ENCODE assay signal across 9 mouse cellular contexts in the genomic region with DNA sequence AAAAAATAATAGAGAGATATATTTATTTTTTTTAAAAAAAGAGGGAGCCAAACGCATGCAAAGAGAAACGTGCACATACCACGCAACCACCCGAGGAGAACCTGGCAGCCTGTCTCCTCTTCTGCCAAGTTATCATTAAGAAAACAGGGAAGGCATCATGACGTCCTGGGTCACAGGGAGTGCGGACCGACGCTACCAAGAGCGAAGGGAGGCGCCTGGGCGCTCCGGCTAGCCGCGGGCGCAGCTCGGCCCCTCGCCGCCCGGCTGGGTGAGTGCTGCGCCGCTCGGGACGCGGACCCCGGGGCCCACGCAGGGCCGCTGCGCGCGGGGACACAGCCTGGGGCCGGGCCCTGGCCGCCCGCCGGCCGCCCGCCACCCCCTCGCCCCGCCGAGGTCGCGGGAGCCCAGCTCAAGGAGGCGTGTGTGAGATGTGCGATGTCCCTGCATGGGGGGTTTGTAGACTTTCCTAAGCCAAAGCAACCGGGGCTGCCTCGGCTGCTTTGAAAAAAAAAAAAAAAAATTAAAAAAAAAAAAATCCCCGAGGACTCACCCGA. TPM values are rescaled to one million over a fixed set of nuclear protein-coding genes. Genes with fewer than 3 reads are reported as not detected.
A peak's percentile ranks its signal among the peaks of the same experiment; 100 is the strongest.
DNase-seq lines count a peak whose midpoint lies in the region; ATAC-seq lines count a peak whose summit lies in the region.
"Had no signal": no experiment of that assay in that cellular context is flagged by ENCODE, and none has a peak within 500 bp of the region (broad histone marks: within the 10 kb centered on the region; RNA-seq: fewer than 3 reads in every experiment).

No protein-coding gene starts in this region.

- H3K36me3 ChIP-seq in forebrain, embryonic 14.5 days (ENCODE audit: control insufficient read depth, insufficient read depth, low read length) = no peaks in the 10 kb centered on the region
- H3K36me3 ChIP-seq in hindbrain, embryonic 14.5 days (replicated peaks; ENCODE audit: control insufficient read depth, insufficient read depth) = no peaks in the 10 kb centered on the region
- H3K36me3 ChIP-seq in lung, embryonic 16.5 days (ENCODE audit: control insufficient read depth, insufficient read depth, low read length) = no peaks in the 10 kb centered on the region

- peak overlapping the region; percentile 84 for H3K9ac ChIP-seq in forebrain, embryonic 14.5 days (ENCODE audit: low read length)
- peak overlapping the region; percentile 90 for H3K9ac ChIP-seq in hindbrain, embryonic 14.5 days
- H3K9ac ChIP-seq in lung, embryonic 16.5 days (ENCODE audit: low read length) = peak overlapping the region; percentile 83

- WGBS in forebrain, embryonic 14.5 days = under 1% methylated on average over 47 of the region's 47 CpGs
- under 1% methylated on average over 42 of the region's 47 CpGs for WGBS in hindbrain, embryonic 14.5 days
- WGBS in lung, embryonic 16.5 days = 0% methylated on average over 47 of the region's 47 CpGs

- H3K4me2 ChIP-seq in forebrain, embryonic 14.5 days (ENCODE audit: low read length) = peak overlapping the region; percentile 95
- H3K4me2 ChIP-seq in hindbrain, embryonic 14.5 days (replicated peaks) = peak overlapping the region; percentile 89
- peak overlapping the region; percentile 96 for H3K4me2 ChIP-seq in lung, embryonic 16.5 days (ENCODE audit: low read depth, low read length)

- DNase-seq in urinary bladder, adult 18-20 months (ENCODE audit: low spot score in 2 of 2) = peak; percentile 3 to 29
- DNase-seq in urinary bladder, postnatal 10 days (ENCODE audit: low spot score) = no peak
- peak; percentile 71 for DNase-seq in forebrain, embryonic 14.5 days (ENCODE audit: low spot score)
- peak; percentile 72 for DNase-seq in hindbrain, embryonic 14.5 days (ENCODE audit: low spot score)
- peak; percentile 40 to 46 for DNase-seq in layer of hippocampus, postnatal 36 days
- peak; percentile 14 to 31 for DNase-seq in right cerebral cortex, postnatal 36 days (ENCODE audit: low spot score in 2 of 2)
- DNase-seq in thymus, postnatal 0 days (ENCODE audit: low spot score) = no peak

- peak overlapping the region; percentile 52 for H3K4me3 ChIP-seq in forebrain, embryonic 14.5 days (ENCODE audit: low read depth, low read length)
- H3K4me3 ChIP-seq in hindbrain, embryonic 14.5 days (replicated peaks; ENCODE audit: low read length) = peak overlapping the region; percentile 59
- H3K4me3 ChIP-seq in lung, embryonic 16.5 days (ENCODE audit: low read length) = peak overlapping the region; percentile 67

- H3K4me1 ChIP-seq in forebrain, embryonic 14.5 days (ENCODE audit: control insufficient read depth, insufficient read depth, low read length) = peaks cover 4% of the 10 kb centered on the region; the same call in 1 of the 2 replicates
- peaks cover 16% of the 10 kb centered on the region for H3K4me1 ChIP-seq in hindbrain, embryonic 14.5 days (replicated peaks; ENCODE audit: control insufficient read depth, insufficient read depth, low read length)
- H3K4me1 ChIP-seq in lung, embryonic 16.5 days (replicated peaks; ENCODE audit: control insufficient read depth, insufficient read depth, low read length) = peaks cover 20% of the 10 kb centered on the region

- no peak overlapping the region for H3K27ac ChIP-seq in forebrain, embryonic 14.5 days (ENCODE audit: low read depth, low read length)
- peak overlapping the region; percentile 84 for H3K27ac ChIP-seq in hindbrain, embryonic 14.5 days
- H3K27ac ChIP-seq in lung, embryonic 16.5 days (ENCODE audit: low read length) = peak overlapping the region; percentile 44; the same call in 1 of the 2 replicates

- H3K9me3 ChIP-seq in forebrain, embryonic 14.5 days (replicated peaks; ENCODE audit: control insufficient read depth, low read length) = no peaks in the 10 kb centered on the region
- H3K9me3 ChIP-seq in hindbrain, embryonic 14.5 days (ENCODE audit: control insufficient read depth, low read length) = no peaks in the 10 kb centered on the region
- H3K9me3 ChIP-seq in lung, embryonic 16.5 days (ENCODE audit: control insufficient read depth, low read length) = no peaks in the 10 kb centered on the region

- peak; percentile 83 for ATAC-seq in forebrain, embryonic 14.5 days
- ATAC-seq in hindbrain, embryonic 14.5 days (ENCODE audit: low FRiP score) = peak; percentile 85
- ATAC-seq in lung, embryonic 16.5 days (ENCODE audit: low read depth) = peak; percentile 79

- H3K27me3 ChIP-seq in forebrain, embryonic 14.5 days (replicated peaks; ENCODE audit: control insufficient read depth, insufficient read depth, low read length) = no peaks in the 10 kb centered on the region
- H3K27me3 ChIP-seq in hindbrain, embryonic 14.5 days (ENCODE audit: control insufficient read depth, insufficient read depth, low read length) = no peaks in the 10 kb centered on the region
- no peaks in the 10 kb centered on the region for H3K27me3 ChIP-seq in lung, embryonic 16.5 days (ENCODE audit: control insufficient read depth, insufficient read depth, low read depth, low read length)

RNA-seq across cellular contexts. Expression of a gene that starts 43.2 kb away (rescaled TPM):
- 9.8 and 10.0 TPM in 2 replicates for polyA plus RNA-seq in forebrain, embryonic 14.5 days (2014; fragmentation: Nextera tagmentation; extraction: Ambion mirVana)
- polyA plus RNA-seq in hindbrain, embryonic 14.5 days (2014; fragmentation: Nextera tagmentation; extraction: Ambion mirVana) = 46.8 and 54.2 TPM in 2 replicates
- 10 to 100 TPM; 13.7 to 14.0 TPM for total RNA-seq in layer of hippocampus, postnatal 36 days (2021)
- 1.0 and 1.5 TPM in 2 replicates for polyA plus RNA-seq in lung, embryonic 16.5 days (2015; fragmentation: Nextera tagmentation; extraction: Ambion mirVana)
- polyA plus RNA-seq in thymus, postnatal 0 days (2015; fragmentation: Nextera tagmentation; extraction: Ambion mirVana) = 0.33 and 0.39 TPM in 2 replicates
- total RNA-seq: MEL had no signal

Comparison
In these comparisons a context has a peak if more than half of its experiments do, and no peak if none do; other contexts are left out.
1. DNase-seq: peak in urinary bladder, adult 18-20 months (2 of 2), forebrain, embryonic 14.5 days (single experiment), hindbrain, embryonic 14.5 days (single experiment), layer of hippocampus, postnatal 36 days (2 of 2) and right cerebral cortex, postnatal 36 days (2 of 2); none in urinary bladder, postnatal 10 days (single experiment) and thymus, postnatal 0 days (single experiment).
2. Peak in every context shown above with its lines, with median percentiles within 50 percentile points of each other: ATAC-seq, H3K4me2 ChIP-seq, H3K4me3 ChIP-seq and H3K9ac ChIP-seq.